Mouse (Mus musculus) kidney, adult 2 months (tissue): ENCODE results near the gene Hmga1. TPM values are rescaled to one million over a fixed set of nuclear protein-coding genes. Genes with fewer than 3 reads are reported as not detected.

Experiments
- DNase-seq: peaks from one replicate; pipeline ENCODE4 v3.0.0; 2021
- H3K27ac ChIP-seq: fragments of 200-500 bp; 2 replicates; pipeline ENCODE4 v1.5.1; 2012; ENCODE audit warnings: low read depth, low read length, control low read depth, inconsistent platforms; ENCODE audit not compliant: insufficient read depth
- H3K27me3 ChIP-seq: fragments of 200-500 bp; replicated peaks from 2 replicates; pipeline ENCODE4 v1.6.1; 2012; ENCODE audit warnings: mild to moderate bottlenecking, moderate library complexity, low read length, inconsistent platforms; ENCODE audit not compliant: control insufficient read depth, insufficient read depth
- H3K36me3 ChIP-seq: fragments of 200-500 bp; 2 replicates; pipeline ENCODE4 v1.6.1; 2012; ENCODE audit warnings: mild to moderate bottlenecking, moderate library complexity, low read length, inconsistent platforms; ENCODE audit not compliant: control insufficient read depth, insufficient read depth
- H3K4me1 ChIP-seq: fragments of 200-500 bp; 2 replicates; pipeline ENCODE4 v1.6.1; 2011; ENCODE audit warnings: low read length; ENCODE audit not compliant: control insufficient read depth, insufficient read depth
- H3K4me3 ChIP-seq: fragments of 200-500 bp; 2 replicates; pipeline ENCODE4 v1.5.1; 2011; ENCODE audit warnings: mild to moderate bottlenecking, low read depth, low read length, control low read depth; ENCODE audit not compliant: insufficient read depth
- CTCF ChIP-seq: fragments of 200-500 bp; conservative IDR thresholded peaks from 2 replicates; pipeline ENCODE4 v1.5.1; 2011; ENCODE audit warnings: low read depth, mild to moderate bottlenecking, control low read depth, low read length, moderate library complexity, mixed read lengths; ENCODE audit not compliant: insufficient read depth, insufficient read length
- POLR2A ChIP-seq: fragments of 200-500 bp; IDR thresholded peaks from one replicate; pipeline ENCODE4 v1.6.1; 2011; ENCODE audit warnings: low read depth, low read length, control low read depth
- WGBS: fragments of 180-500 bp; shearing (Covaris S2); methylation state at CpG from one replicate; pipeline ENCODE4 v1.1.7; 2018; 5-methylcytosine and 5-hydroxymethylcytosine counted together
- polyA plus RNA-seq: library from polyadenylated mRNA; depleted of rRNA; stranded (reverse); fragments of >200 nt; gene quantifications from 2 replicates; pipeline ENCODE4 v1.2.3, GENCODE M21; 2012

The Hmga1 gene
- polyA plus RNA-seq, 1 experiment: 38.9 TPM

- H3K27ac ChIP-seq: no peak overlapping the region
Measured at GRCm38 (mm10) chr17:27591826-27592564, 35.7 kb downstream of the Hmga1 start.

GRCm38 (mm10) chr17:27592565-27592910 lies 36.2 kb downstream of the Hmga1 start:
- Histone ChIP-seq H3K27ac (no peak overlapping the region), H3K27me3 (no peaks in the 10 kb centered on the region), H3K4me1 (peaks cover 6% of the 10 kb centered on the region), H3K4me3 (no peak overlapping the region), H3K36me3 (no peaks in the 10 kb centered on the region)
- DNase-seq: no peak
- WGBS: 98% methylated on average over 7 of the region's 7 CpGs
- TF ChIP-seq POLR2A: no peak
- no peak for TF ChIP-seq CTCF

More at GRCm38 (mm10) chr17:27591826-27592564, 35.7 kb downstream of the Hmga1 start:
- TF ChIP-seq POLR2A: no peak
- peak; percentile 46 for TF ChIP-seq CTCF
- H3K27me3 ChIP-seq: no peaks in the 10 kb centered on the region
- H3K4me1 ChIP-seq: peaks cover 8% of the 10 kb centered on the region
- DNase-seq: no peak
- no peaks in the 10 kb centered on the region for H3K36me3 ChIP-seq
- H3K4me3 ChIP-seq: no peak overlapping the region
- WGBS: 76% methylated on average over 12 of the region's 12 CpGs

- no peak for DNase-seq
- Histone ChIP-seq H3K27me3 (no peaks in the 10 kb centered on the region), H3K4me3 (no peak overlapping the region), H3K36me3 (no peaks in the 10 kb centered on the region), H3K27ac (no peak overlapping the region), H3K4me1 (peaks cover 6% of the 10 kb centered on the region; the same call in 1 of the 2 replicates)
- TF ChIP-seq CTCF: no peak
- no peak for TF ChIP-seq POLR2A
- 65% methylated on average over 15 of the region's 15 CpGs for WGBS
Measured at GRCm38 (mm10) chr17:27595659-27596375, 39.5 kb downstream of the Hmga1 start.

GRCm38 (mm10) chr17:27596376-27597190 lies 40.3 kb downstream of the Hmga1 start:
- DNase-seq: no peak
- H3K27ac ChIP-seq: no peak overlapping the region
- no peaks in the 10 kb centered on the region for H3K27me3 ChIP-seq
- 69% methylated on average over 21 of the region's 21 CpGs for WGBS
- TF ChIP-seq POLR2A (no peak), CTCF (no peak)
- H3K4me3 ChIP-seq: no peak overlapping the region
- peaks cover 6% of the 10 kb centered on the region; the same call in 1 of the 2 replicates for H3K4me1 ChIP-seq
- H3K36me3 ChIP-seq: no peaks in the 10 kb centered on the region

GRCm38 (mm10) chr17:27600286-27600685 lies 44.0 kb downstream of the Hmga1 start:
- TF ChIP-seq CTCF (no peak), POLR2A (no peak)
- no peak overlapping the region for H3K4me3 ChIP-seq
- 80% methylated on average over 3 of the region's 3 CpGs for WGBS
- H3K27me3 ChIP-seq: no peaks in the 10 kb centered on the region
- H3K27ac ChIP-seq: no peak overlapping the region
- no peaks in the 10 kb centered on the region for H3K36me3 ChIP-seq
- peaks cover 22% of the 10 kb centered on the region; the same call in 1 of the 2 replicates for H3K4me1 ChIP-seq
- no peak for DNase-seq

- H3K4me3 ChIP-seq: no peak overlapping the region
- WGBS: 63% methylated on average over 5 of the region's 5 CpGs
- DNase-seq: no peak
- no peak overlapping the region for H3K27ac ChIP-seq
- no peak for TF ChIP-seq CTCF
- no peak for TF ChIP-seq POLR2A
- H3K27me3 ChIP-seq: no peaks in the 10 kb centered on the region
- H3K4me1 ChIP-seq: peaks cover 22% of the 10 kb centered on the region; the same call in 1 of the 2 replicates
- H3K36me3 ChIP-seq: no peaks in the 10 kb centered on the region
Measured at GRCm38 (mm10) chr17:27600869-27601268, 44.6 kb downstream of the Hmga1 start.

GRCm38 (mm10) chr17:27603036-27603435 lies 46.7 kb downstream of the Hmga1 start:
- DNase-seq: no peak
- no peaks in the 10 kb centered on the region for H3K27me3 ChIP-seq
- H3K4me3 ChIP-seq: no peak overlapping the region
- peaks cover 22% of the 10 kb centered on the region; the same call in 1 of the 2 replicates for H3K4me1 ChIP-seq
- H3K36me3 ChIP-seq: no peaks in the 10 kb centered on the region
- no peak for TF ChIP-seq POLR2A
- no peak for TF ChIP-seq CTCF
- no peak overlapping the region for H3K27ac ChIP-seq
- 92% methylated on average over 2 of the region's 2 CpGs for WGBS
